ENCODE assay signal across 20 mouse cellular contexts in the genomic region with DNA sequence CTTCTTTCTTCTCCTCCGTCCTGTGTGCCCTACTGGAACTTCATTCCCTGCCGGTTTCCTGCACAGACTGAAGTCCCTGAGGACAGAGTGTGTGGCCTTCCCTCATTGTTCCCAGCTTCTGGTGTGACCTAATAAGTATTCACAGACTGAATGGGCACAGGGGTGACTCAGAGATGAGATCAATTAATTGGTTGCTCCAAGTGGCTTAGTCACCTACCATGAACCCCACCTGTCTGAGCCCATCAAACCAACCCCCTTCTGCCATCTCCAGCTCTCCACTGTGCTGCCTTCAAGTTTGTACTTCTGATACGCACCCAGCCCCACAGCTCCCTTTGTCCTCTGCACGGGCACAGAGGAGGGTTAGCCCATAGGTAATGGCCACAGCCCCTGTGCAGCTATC.
"Had no signal": no experiment of that assay in that cellular context is flagged by ENCODE, and none has a peak within 500 bp of the region (broad histone marks: within the 10 kb centered on the region; RNA-seq: fewer than 3 reads in every experiment).

No protein-coding gene starts in this region.

- DNase-seq: gastrocnemius, postnatal 14 days; heart, adult 18-20 months; heart, postnatal 10 days; heart, postnatal 4 days; kidney, adult 18-20 months; kidney, adult 8-10 months; kidney, postnatal 10 days; kidney, postnatal 25 days; kidney, postnatal 4 days; liver had no signal

- H3K27ac ChIP-seq: heart, embryonic 10.5 days; hindbrain, embryonic 10.5 days; hindbrain, embryonic 12.5 days; hindbrain, embryonic 14.5 days; intestine, embryonic 15.5 days; layer of hippocampus, adult 2 months; limb, embryonic 10.5 days; limb, embryonic 12.5 days had no signal

- H3K36me3 ChIP-seq: heart, embryonic 10.5 days; heart, embryonic 12.5 days; hindbrain, embryonic 10.5 days; hindbrain, embryonic 12.5 days; intestine, embryonic 15.5 days; limb, embryonic 10.5 days; limb, embryonic 12.5 days had no signal

- H3K4me2 ChIP-seq: heart, embryonic 12.5 days; hindbrain, embryonic 12.5 days; hindbrain, embryonic 14.5 days; intestine, embryonic 15.5 days; limb, embryonic 12.5 days; liver, embryonic 11.5 days had no signal

- H3K4me3 ChIP-seq: heart, embryonic 10.5 days; heart, embryonic 12.5 days; hindbrain, embryonic 10.5 days; hindbrain, embryonic 12.5 days; intestine, embryonic 15.5 days; layer of hippocampus, adult 2 months; limb, embryonic 10.5 days; limb, embryonic 12.5 days had no signal
